Mouse (Mus musculus) T-helper 2 cell (primary cell): ENCODE results near the gene Tex52.

Experiments
- in situ Hi-C: fragments of 300-600 bp; cut with MboI, MseI; formaldehyde crosslinking; loops from one replicate; pipeline ENCODE4 v1.15.1; 2025; ENCODE audit warnings: high pct_unique_total_duplicates

The Tex52 gene

DNA sequence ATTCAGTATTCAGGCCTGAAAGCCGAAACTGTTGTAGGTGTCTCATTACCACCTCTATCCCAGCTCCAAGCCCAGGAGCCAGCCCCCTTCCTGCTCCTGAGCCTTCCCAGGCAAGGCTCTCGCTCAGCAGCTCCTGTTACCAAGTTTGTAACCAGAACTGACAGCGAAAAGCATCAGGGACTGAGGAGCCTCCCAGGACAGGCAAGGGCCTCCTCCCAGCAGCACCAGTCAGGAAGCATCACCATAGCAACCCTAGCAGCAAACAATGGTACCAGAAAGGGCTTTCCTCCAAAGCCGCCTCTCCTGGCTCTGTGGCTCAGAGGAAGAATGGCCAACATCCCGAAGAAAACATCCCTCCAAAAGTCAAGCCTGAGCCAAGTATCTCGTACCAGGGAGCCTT, at the start of gene Tex52, which contains the start of gene Gm44596:
Gene Tex52, plus strand, starts transcription at position 265 of the 400 bp plus-strand sequence.
Gene Gm44596, plus strand, starts transcription at position 312 of the 400 bp plus-strand sequence.
- in situ Hi-C loops: loop anchor here (5.0 kb wide), 1 partner anchor 37 kb away; no protein-coding TSS in a partner anchor

DNA sequence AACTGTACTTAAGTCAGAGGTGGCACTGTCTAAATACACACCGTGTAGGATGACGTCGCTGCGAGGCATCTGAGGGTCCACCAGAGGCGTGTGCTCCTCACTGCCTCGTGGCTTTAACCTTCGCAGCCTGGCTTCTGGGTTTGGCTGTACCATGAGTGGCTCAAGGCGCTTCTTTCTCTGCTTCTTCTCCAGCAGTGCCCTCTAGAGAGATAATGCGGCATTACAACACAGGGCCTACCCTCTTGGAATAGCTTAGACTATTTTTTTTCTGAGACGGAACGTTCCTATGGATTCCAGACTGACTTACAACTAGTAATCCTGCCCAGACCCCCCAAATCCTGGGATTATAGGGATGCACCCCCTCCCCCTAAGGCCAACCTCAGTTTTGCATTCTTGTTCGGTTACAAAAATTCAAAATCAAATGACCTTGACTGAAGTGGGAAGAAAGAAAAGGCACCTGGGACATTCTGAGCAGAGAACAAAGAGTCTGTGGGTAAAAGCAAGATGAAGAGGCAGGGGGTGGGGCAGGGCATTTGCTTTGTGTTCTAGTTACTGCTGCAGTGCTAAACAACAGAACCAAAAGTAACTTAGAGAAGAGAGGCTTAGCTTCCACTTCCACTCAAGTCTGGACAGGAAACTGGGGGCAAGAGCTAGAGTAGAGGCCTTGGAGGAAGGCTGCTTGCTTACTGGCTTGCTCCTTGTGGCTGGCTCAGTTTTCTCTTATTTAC, 40.7 kb upstream of the Tex52 start:
- in situ Hi-C loops: no loop called here

DNA sequence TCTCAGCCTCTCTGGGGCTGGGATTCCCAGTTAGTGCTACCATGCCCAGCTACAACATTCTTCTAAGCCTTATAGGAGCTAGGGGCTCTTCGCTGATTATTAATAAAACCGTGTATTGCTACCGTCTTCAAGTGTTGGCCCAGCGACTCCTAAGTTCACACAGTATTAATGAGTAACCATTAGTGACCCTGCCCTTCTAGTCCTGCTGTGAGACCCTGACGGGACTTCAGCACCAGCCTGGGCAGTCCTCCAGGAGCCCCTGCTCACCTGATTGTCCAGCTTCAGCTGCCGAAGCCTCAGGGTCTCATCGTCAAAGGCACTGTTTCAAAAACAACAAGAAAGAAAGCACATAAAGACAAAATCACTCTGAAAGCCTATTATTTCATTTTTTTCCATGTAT, 37.8 kb upstream of the Tex52 start:
- in situ Hi-C loops: no loop called here

GRCm38 (mm10) chr6:128338876-128339275, 36.4 kb upstream of the Tex52 start:
- in situ Hi-C loops: no loop called here

DNA sequence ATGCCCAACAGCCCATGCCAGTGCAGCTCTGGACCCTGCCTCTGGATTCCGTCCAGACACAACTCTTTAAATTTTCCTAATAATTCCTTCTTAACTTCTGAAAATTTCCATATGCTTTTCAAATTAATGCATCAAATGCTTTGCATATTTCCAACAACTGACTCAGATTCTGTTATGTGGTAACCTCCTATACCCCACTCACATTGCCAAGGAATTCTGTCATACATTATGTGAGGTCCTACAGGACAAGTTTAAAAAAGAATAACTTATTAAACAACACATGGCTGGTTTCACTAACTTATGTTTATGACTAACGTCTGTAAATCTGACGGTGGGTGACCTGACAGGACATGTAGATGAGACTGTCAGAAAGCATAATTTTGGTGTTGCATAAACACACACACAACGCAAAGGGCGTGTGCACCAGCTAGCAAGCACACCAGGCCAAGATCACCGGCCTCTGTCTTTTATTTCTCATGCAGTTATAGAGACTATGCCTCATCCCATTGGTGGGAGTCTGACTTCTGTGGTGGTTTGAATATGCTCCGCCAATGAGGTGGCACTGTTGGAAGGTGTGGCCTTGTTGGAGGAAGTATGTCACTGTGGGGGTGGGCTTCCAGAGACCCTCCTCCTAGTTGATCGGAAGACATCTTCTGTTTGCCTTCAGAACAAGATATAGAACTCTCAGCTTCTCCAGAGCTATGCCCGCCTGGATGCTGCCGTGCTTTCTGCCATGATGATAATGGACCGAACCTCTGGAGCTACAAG, 33.1 kb upstream of the Tex52 start:
- in situ Hi-C loops: no loop called here

DNA sequence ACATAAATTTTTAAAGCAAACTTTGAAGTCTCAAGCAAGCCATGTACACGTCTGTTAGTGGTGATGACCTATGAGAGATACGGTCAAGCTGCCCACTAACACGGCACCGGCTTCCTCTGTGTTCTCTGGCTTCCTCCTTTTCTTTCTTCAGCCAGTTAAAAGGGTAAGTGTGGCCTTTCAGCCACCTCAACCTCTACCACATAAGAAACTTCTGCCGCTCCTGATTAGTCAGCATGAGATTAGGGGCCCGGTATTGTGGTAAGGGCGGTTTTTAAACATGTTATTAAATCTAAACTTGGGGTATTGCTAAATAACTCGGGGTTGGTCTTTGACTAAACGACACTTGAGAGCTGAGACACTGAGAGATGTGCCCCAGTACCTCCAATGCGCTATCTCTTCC, 29.6 kb upstream of the Tex52 start:
- in situ Hi-C loops: no loop called here

DNA sequence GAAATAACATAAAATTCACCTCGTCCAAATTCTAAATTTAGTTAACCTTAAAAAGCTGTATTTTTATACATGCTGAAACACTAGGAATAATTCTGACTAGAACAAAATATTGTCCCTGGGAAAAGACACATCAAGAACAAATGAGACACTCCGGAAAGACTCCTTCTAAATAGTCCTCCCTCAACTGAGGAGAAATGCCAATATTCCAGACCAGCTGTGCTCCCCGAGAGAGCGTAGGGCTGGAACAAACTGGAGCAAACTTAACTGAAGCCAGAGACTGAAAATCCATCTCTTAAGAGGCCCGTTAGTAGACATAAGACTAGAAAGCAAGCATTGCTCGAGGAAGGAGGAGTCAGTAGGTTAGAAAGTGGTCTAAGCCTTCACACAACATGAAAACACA, 28.5 kb upstream of the Tex52 start:
- in situ Hi-C loops: no loop called here

DNA sequence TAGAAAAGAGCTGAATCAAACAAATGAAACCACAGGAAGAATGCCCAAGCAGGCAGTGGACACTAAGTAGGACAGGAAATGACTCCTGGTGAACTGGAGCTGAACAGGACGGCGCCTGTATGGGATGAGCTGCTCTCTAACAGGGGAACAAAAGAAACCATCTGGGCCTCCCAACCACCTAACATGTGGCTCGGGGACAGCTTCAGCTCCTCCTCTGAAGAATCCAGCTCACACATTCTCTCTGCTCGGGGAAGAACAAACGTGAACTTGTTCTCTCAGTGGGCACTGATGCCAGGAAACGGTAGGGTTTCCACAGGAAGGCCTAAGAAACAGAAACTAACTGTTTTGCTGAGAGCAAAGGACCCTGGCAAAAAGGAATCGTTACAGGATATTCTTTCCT, 25.5 kb upstream of the Tex52 start:
- in situ Hi-C loops: no loop called here

- in situ Hi-C loops: no loop called here
These were observed 21.1 kb upstream of the Tex52 start for GRCm38 (mm10) chr6:128354140-128354539.

- in situ Hi-C loops: loop anchor here (5.0 kb wide), 1 partner anchor 33 kb away; no protein-coding TSS in a partner anchor
These were observed 20.0 kb upstream of the Tex52 start for GRCm38 (mm10) chr6:128355201-128355681.

DNA sequence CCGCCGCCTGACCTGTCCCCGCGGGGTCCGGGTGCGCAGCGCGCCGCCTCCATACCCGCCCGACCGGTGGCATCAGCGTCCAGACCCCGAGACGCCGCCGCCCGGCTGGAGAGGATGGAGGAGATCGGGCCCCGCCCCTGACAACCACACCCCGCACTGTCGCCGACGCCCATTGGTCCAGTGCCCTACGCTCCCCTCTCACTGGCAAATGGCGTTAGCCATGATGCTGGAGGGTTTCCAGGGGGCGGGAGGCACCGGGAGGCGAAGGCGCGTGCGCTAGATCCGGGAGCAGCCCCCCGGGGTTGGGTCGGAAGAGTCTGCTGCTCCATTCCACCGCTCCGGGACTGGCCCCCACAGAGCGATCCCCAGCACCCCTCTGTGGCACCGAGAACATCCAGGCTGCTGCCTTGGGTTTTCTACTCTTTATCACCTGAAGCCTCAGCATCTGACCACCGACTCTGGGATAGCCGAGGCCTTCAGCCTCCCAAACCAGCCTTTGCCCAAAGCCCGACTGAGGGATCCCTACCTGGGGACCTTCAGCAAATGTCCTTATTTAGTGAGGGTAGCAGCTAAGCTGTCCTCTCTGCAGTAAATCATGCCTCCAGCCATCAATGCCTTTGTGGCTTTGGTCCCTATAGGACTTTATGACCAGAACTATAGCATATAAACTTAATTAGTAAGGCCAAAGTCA, 19.4 kb upstream of the Tex52 start, which contains the start of gene Tulp3:
Gene Tulp3, minus strand, starts transcription at position 126 of the 691 bp plus-strand sequence.
- in situ Hi-C loops: loop anchor here (5.0 kb wide), 1 partner anchor 34 kb away; no protein-coding TSS in a partner anchor

GRCm38 (mm10) chr6:128358999-128359398, 16.3 kb upstream of the Tex52 start:
- in situ Hi-C loops: loop anchor here (5.0 kb wide), 1 partner anchor 37 kb away; no protein-coding TSS in a partner anchor

DNA sequence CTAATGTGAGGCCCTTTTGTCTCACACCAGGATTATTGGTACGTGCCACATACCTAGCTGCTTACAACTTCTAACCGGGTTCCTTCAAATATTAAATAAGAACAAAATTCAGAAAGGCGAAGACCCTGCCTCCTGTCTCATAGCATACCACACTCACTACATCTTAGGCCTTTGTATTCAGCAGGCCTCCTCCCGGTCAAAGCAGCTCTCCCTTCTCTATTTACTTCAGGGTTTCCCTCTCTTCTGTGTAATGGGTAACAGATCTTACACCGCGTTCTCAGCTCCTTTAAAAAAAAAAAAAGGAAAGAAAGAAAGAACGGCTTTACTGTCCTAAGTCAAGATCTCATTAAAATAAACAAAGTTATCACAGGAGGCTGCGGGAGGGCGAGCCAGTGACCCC, 13.4 kb upstream of the Tex52 start:
- in situ Hi-C loops: no loop called here

DNA sequence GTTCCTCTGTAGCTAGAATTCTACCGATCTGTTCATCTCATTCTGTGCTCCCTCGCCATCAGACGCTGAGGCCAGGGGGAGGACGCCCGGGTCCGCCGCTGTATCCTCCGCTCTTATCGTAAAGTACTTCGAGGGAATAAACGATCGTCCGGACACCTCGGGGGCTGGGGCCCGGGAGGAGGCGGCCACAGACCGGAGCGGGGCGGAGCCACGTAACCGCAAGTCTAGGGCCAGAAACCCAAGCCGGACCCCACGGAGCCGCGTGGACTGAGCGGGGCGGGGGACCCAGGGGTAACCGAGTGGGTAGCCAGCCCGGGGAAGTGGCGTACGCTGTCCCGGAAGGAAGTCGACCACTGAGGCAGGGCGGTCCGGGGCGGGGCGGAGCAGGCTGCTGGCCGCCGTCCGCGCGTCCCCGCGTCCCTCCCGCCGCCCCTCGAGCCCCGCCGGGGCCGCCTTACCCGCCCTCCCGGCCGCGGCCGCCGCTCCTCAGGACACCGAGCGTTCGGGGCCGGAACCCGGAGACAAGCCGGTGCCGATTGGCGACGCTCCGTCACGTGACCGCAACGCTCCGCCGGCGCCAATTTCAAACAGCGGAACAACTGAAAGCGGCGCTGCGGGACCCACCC, 12.8 kb upstream of the Tex52 start, which contains the start of the genes Rhno1 and Foxm1:
Gene Rhno1, minus strand, starts transcription at position 531 of the 626 bp plus-strand sequence.
Gene Foxm1, plus strand, starts transcription at position 587 of the 626 bp plus-strand sequence.
- in situ Hi-C loops: no loop called here

DNA sequence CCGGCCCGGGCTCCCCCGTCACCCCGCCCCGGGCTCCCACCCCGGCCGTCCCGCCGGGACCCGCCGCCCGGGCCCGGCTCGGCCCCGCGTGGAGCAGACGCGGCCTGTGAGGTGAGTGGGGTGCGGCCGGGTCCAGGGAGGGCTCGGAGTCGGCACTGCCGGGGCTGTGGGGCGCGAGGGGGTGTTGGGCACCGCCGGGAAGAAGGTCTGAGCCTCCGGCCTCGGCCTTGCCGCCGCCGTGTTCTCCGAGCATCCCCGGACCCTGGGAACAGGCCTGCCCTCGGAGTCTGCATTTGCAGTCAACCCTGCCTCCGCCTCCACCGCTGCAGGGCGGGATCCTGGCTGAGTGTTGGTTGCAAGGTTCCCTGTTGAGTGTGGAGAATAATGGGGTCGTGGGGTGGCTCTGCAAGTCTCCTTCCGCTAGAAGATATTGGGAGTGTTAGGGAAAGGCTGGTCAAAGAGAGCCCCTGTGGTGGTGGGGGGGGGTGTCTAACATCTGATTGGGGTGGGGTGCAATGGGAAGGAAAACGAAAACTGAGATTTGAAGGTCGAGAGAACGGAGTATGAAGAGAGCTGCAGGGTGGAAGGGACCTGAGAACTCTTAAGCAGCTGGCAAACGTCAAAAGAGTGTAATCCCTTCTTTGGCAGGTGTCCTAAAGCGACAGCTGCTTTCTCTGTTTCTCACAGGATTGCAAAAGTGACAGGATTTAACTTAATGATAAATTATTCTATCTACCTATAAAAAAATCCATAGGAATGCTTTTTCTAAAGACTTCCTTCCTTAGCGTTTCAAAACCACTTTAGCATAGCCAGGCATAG, 12.0 kb upstream of the Tex52 start:
- in situ Hi-C loops: no loop called here

DNA sequence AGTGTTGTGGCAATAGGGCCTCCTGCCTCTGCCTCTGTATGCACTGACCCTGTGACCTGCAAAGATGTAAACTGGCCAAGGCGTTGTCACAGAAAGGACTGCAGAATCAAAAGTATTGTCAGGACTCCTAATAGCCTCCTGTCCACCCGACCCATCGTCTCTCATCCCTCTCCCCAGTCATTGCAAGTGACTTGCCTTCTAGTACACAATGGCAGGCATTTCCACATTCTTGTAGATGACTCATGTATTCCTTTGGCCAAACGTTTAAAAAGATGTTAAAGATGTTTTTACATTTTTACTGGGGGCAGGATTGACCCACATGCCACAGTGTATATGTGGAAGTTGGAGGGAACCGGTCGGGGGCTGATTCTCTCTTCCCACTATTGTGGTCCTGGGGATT, 10.5 kb upstream of the Tex52 start:
- in situ Hi-C loops: no loop called here

DNA sequence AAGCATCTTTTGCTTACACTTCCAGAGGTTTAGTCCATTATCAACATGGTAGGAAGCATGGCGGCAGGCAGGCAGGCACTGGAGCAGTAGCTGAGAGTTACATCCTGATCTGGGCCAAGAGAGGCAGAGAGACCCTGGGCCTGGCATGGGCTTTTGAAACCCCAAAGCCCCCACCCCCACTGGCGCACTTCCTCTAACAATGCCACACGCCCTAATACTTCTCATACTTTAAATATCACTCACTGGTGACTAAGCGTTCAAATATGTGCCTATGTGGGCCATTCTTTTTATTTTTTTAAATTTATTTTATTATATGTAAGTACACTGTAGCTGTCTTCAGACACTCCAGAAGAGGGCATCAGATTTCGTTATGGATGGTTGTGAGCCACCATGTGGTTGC, 8.8 kb upstream of the Tex52 start:
- in situ Hi-C loops: no loop called here

DNA sequence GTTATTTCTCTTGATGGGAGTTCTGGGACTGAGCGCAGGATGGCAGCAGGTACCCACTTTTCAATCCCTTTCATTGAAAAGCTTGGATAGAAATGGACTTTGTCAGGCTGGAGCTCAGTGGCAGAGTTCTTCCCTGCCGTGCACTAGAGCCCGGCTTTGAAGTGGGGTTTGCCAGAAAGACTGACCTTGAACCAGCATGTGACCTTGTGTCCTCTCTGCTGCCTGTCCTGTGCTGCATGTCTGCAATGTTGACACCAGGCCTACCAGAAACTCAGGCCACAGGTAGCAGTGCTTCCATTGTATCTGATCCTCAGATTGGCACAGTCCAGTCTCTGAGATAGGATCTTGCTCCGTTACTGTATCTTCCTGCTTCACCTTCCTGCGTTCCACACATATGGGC, 5.2 kb upstream of the Tex52 start:
- in situ Hi-C loops: no loop called here

- in situ Hi-C loops: loop anchor here (5.0 kb wide), 1 partner anchor 36 kb away; no protein-coding TSS in a partner anchor
These were observed 1.3 kb downstream of the Tex52 start for GRCm38 (mm10) chr6:128376371-128377085.

- in situ Hi-C loops: loop anchor here (5.0 kb wide), 1 partner anchor 33 kb away; no protein-coding TSS in a partner anchor
These were observed 4.4 kb downstream of the Tex52 start for GRCm38 (mm10) chr6:128379636-128380035.
